ENCODE assay signal across 10 mouse cellular contexts in the genomic region with DNA sequence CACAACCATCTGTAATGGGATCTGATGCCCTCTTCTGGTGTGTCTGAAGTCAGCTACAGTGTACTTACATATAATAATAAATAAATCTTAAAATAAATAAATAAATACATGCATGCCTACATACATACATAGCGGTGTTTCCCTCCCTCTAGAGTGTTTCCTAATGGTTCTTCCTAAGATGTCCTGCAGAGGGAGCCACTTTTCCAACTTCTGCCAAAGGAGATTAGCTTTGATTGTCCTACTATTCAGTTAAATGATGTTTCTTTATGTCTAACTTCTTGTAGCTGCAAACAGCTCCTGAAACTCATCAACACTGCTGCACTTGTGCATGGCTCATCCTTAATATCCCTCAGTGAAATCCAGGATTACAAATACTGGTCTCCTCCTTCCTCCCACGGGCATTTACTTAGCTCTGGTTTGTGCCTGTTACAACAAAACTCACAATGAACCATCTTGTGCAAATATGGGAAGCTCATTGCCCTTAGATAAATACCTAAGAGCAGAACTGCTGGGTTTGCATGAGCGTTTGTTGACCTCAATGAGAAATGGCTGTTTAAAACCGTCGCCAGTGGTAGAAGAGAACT. TPM values are rescaled to one million over a fixed set of nuclear protein-coding genes. Genes with fewer than 3 reads are reported as not detected.
DNase-seq lines count a peak whose midpoint lies in the region; ATAC-seq lines count a peak whose summit lies in the region.
"Had no signal": no experiment of that assay in that cellular context is flagged by ENCODE, and none has a peak within 500 bp of the region (broad histone marks: within the 10 kb centered on the region; RNA-seq: fewer than 3 reads in every experiment).

No protein-coding gene starts in this region.

- peak; percentile 32 for DNase-seq in adrenal gland, adult 2 months
- DNase-seq in adrenal gland, adult 8-10 months = no peak
- peak; percentile 59 for DNase-seq in kidney, adult 9 months
- DNase-seq in R1 (ENCODE audit: low read depth, low spot score) = peak; percentile 54
- peak; percentile 46 to 55 for DNase-seq in kidney, postnatal 36 days
- DNase-seq in thymus, postnatal 25 days = no peak
- no peak for DNase-seq in urinary bladder, adult 18-20 months (ENCODE audit: low spot score in 2 of 2)
- DNase-seq: right cerebral cortex, postnatal 4 days had no signal

- H3K9me3 ChIP-seq in kidney, embryonic 16.5 days (ENCODE audit: low read length) = no peaks in the 10 kb centered on the region

- no peak overlapping the region for H3K9ac ChIP-seq in kidney, embryonic 16.5 days (replicated peaks; ENCODE audit: low read length)

- H3K36me3 ChIP-seq in kidney, embryonic 16.5 days (ENCODE audit: insufficient read depth, low read length) = no peaks in the 10 kb centered on the region

- H3K27me3 ChIP-seq in kidney, embryonic 16.5 days (ENCODE audit: insufficient read depth, low read length) = no peaks in the 10 kb centered on the region

- ATAC-seq in kidney, embryonic 16.5 days (ENCODE audit: low FRiP score, low TSS enrichment) = no peak

- no peaks in the 10 kb centered on the region for H3K4me1 ChIP-seq in kidney, embryonic 16.5 days (ENCODE audit: insufficient read depth, low read length)

- H3K4me2 ChIP-seq in kidney, embryonic 16.5 days (replicated peaks; ENCODE audit: low read depth, low read length) = no peak overlapping the region

- H3K27ac ChIP-seq in kidney, embryonic 16.5 days (ENCODE audit: low read length) = no peak overlapping the region

- no peak overlapping the region for H3K4me3 ChIP-seq in kidney, embryonic 16.5 days (ENCODE audit: low read length)
- H3K4me3 ChIP-seq: erythroblast, embryonic 14.5 days had no signal

- 84% methylated on average over 5 of the region's 5 CpGs for WGBS in kidney, embryonic 16.5 days

RNA-seq across cellular contexts. Expression of a gene that starts 47.5 kb away (rescaled TPM):
- 10 to 100 TPM; 12.6 to 13.9 TPM for total RNA-seq in adrenal gland, adult 2 months (2021)
- 22.4 and 25.3 TPM in 2 replicates for polyA plus RNA-seq in adrenal gland, adult 2 months (2012; rRNA removed)
- total RNA-seq in adrenal gland, adult 8-10 months (2022) = 10 to 100 TPM; 12.4 to 15.3 (median 13.5) TPM
- 12.0 and 17.9 TPM in 2 replicates for polyA plus RNA-seq in kidney, embryonic 16.5 days (2015; fragmentation: Nextera tagmentation; extraction: Ambion mirVana)

Comparison
In these comparisons a context has a peak if more than half of its experiments do, and no peak if none do; other contexts are left out.
1. DNase-seq: peak in adrenal gland, adult 2 months (single experiment), kidney, adult 9 months (single experiment), R1 (single experiment) and kidney, postnatal 36 days (2 of 2); none in adrenal gland, adult 8-10 months (single experiment), thymus, postnatal 25 days (single experiment) and urinary bladder, adult 18-20 months (0 of 2).